Mouse (Mus musculus) forebrain, postnatal 0 days (tissue): ENCODE data around the gene Mad1l1. TPM values are rescaled to one million over a fixed set of nuclear protein-coding genes. Genes with fewer than 3 reads are reported as not detected.

Experiments
- ATAC-seq: fragments of 200-750 bp; cut with Nextera tagmentation; 2 replicates; pipeline ENCODE4 v1.8.0; 2017; ENCODE audit warnings: mild to moderate bottlenecking, moderate library complexity
- DNase-seq: peaks from one replicate; pipeline ENCODE4 v3.0.0-alpha.2; 2015
- H3K27ac ChIP-seq: fragments of 300-500 bp; sonication (generic); 2 replicates; pipeline ENCODE4 v1.5.1; 2014; ENCODE audit warnings: low read depth, mild to moderate bottlenecking, antibody characterized with exemption, low read length, moderate library complexity, mixed read lengths
- H3K27me3 ChIP-seq: fragments of 300-500 bp; sonication (generic); 2 replicates; pipeline ENCODE4 v1.6.1; 2014; ENCODE audit warnings: mild to moderate bottlenecking, low read length, mixed read lengths; ENCODE audit not compliant: insufficient read depth
- H3K36me3 ChIP-seq: fragments of 300-500 bp; sonication (generic); 2 replicates; pipeline ENCODE4 v1.6.1; 2014; ENCODE audit warnings: mild to moderate bottlenecking, moderate library complexity; ENCODE audit not compliant: insufficient read depth
- H3K4me1 ChIP-seq: fragments of 300-500 bp; sonication (generic); 2 replicates; pipeline ENCODE4 v1.6.1; 2014; ENCODE audit warnings: antibody characterized with exemption; ENCODE audit not compliant: insufficient read depth
- H3K4me2 ChIP-seq: fragments of 300-500 bp; sonication (generic); 2 replicates; pipeline ENCODE4 v1.6.1; 2014; ENCODE audit warnings: low read depth, mild to moderate bottlenecking, moderate library complexity
- H3K4me3 ChIP-seq: fragments of 300-500 bp; sonication (generic); 2 replicates; pipeline ENCODE4 v1.5.1; 2014; ENCODE audit warnings: low read depth, low read length, mixed read lengths
- H3K9ac ChIP-seq: fragments of 300-500 bp; sonication (generic); 2 replicates; pipeline ENCODE4 v1.6.1; 2014; ENCODE audit warnings: mild to moderate bottlenecking
- H3K9me3 ChIP-seq: fragments of 300-500 bp; sonication (generic); 2 replicates; pipeline ENCODE4 v1.6.1; 2016; ENCODE audit warnings: low read length
- CTCF ChIP-seq: sonication (generic); IDR thresholded peaks from 2 replicates; pipeline ENCODE4 v1.5.1; 2016; ENCODE audit warnings: antibody characterized with exemption, control low read depth, low read depth
- WGBS: fragments of 180-500 bp; shearing (Covaris S2); extraction: QIAGEN DNeasy Blood & Tissue Kit; methylation state at CpG from one replicate; pipeline ENCODE4 v1.1.7; 2014; 5-methylcytosine and 5-hydroxymethylcytosine counted together
- polyA plus RNA-seq: library from polyadenylated mRNA; unstranded; fragments of >200 nt; fragmentation: Nextera tagmentation; extraction: Ambion mirVana; gene quantifications from 2 replicates; pipeline ENCODE4 v1.2.1, GENCODE M21; 2015
- total RNA-seq: library from RNA; depleted of rRNA; stranded (reverse); fragments of >200 nt; gene quantifications from 2 replicates; pipeline ENCODE4 v1.2.3, GENCODE M21; 2014

Gene Mad1l1
- total and polyA plus RNA-seq, 2 experiments from 2014 or later, result 21.3 to 29.5 TPM

DNA sequence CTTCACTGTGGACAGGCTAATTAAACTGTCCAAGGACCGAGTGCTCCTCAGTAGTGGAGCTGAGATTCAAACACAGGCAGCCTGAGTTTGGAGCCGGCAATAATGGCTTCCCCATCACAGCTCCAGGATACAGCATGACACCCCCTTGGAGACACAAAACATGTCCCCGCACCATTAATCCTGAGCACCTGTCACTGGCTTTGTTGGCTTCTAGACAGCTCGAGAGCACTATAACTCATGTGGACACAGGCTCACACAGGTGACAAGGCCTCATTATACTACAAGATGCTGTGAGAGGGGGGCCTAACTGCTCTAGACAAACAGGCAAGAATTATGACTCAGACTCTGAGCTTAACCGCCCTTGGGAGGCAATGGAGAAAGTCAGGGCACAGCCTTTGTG, 66.1 kb downstream of the Mad1l1 start:
- H3K9me3 ChIP-seq, result no peaks in the 10 kb centered on the region
- DNase-seq (no peak), ATAC-seq (no peak)
- TF ChIP-seq CTCF, result no peak
- H3K4me3 ChIP-seq, result no peak overlapping the region
- WGBS, result 88% methylated on average over 5 of the region's 5 CpGs
- H3K9ac ChIP-seq, result no peak overlapping the region
- no peaks in the 10 kb centered on the region for H3K36me3 ChIP-seq
- H3K4me1 ChIP-seq, result no peaks in the 10 kb centered on the region
- H3K27ac ChIP-seq, result no peak overlapping the region
- no peaks in the 10 kb centered on the region for H3K27me3 ChIP-seq
- H3K4me2 ChIP-seq, result no peak overlapping the region

DNA sequence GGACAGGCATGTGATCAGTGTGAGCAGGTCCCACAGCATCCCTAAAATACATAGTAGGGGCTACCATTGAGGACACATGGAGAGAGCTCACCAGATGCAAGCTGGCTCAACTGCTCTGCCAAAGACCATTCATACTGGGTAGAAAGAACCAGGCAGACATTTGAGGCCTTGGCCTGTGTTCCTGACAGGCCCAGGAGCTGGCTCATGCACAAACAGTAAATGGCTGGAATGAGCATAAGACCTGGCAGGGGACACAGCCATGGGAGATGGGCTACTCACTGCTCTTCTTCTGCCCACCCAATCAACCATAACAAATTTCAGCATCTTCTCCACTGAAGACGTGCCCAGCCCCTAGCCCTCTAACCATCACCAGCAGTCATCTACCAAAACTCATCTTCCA, 66.7 kb downstream of the Mad1l1 start:
- no peaks in the 10 kb centered on the region for H3K4me1 ChIP-seq
- no peak for TF ChIP-seq CTCF
- H3K4me2 ChIP-seq, result no peak overlapping the region
- no peak overlapping the region for H3K9ac ChIP-seq
- H3K27ac ChIP-seq, result no peak overlapping the region
- ATAC-seq (no peak), DNase-seq (no peak)
- no peaks in the 10 kb centered on the region for H3K36me3 ChIP-seq
- no peaks in the 10 kb centered on the region for H3K9me3 ChIP-seq
- H3K27me3 ChIP-seq, result no peaks in the 10 kb centered on the region
- 100% methylated on average over 1 of the region's 1 CpGs for WGBS
- no peak overlapping the region for H3K4me3 ChIP-seq

GRCm38 (mm10) chr5:140251989-140252388, 69.4 kb downstream of the Mad1l1 start:
- DNase-seq (peak; percentile 52), ATAC-seq (no peak; the same call in 1 of the 2 replicates)
- Histone ChIP-seq H3K27me3 (no peaks in the 10 kb centered on the region), H3K9ac (no peak overlapping the region), H3K4me1 (no peaks in the 10 kb centered on the region), H3K4me3 (no peak overlapping the region), H3K27ac (no peak overlapping the region), H3K9me3 (no peaks in the 10 kb centered on the region), H3K4me2 (no peak overlapping the region), H3K36me3 (no peaks in the 10 kb centered on the region)
- no peak for TF ChIP-seq CTCF
- WGBS, result 49% methylated on average over 2 of the region's 2 CpGs

DNA sequence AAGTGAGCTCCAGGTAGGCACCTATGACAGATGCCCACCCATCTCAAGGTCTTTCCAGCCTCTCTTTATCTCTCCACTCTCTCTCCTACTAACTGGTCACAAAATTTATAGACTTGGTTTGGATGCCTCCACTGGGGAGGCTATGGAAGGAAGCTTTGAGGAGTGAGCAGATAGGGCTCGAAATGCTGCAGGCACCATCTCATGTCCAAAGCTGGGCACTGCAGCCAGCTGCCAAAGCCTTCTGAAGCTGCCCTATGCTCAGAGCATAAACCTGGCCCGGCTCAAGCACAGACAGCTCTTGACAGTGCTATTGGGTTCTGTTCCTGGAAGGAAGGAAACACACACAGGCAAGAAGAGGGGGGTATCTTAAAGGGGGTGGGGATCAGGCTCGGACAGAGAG, 71.0 kb downstream of the Mad1l1 start:
- no peaks in the 10 kb centered on the region for H3K36me3 ChIP-seq
- H3K4me1 ChIP-seq, result no peaks in the 10 kb centered on the region
- no peak overlapping the region for H3K4me2 ChIP-seq
- H3K9ac ChIP-seq, result no peak overlapping the region
- H3K27ac ChIP-seq, result no peak overlapping the region
- no peaks in the 10 kb centered on the region for H3K9me3 ChIP-seq
- peak; percentile 47 for DNase-seq
- WGBS, result 83% methylated on average over 3 of the region's 3 CpGs
- no peaks in the 10 kb centered on the region for H3K27me3 ChIP-seq
- ATAC-seq, result peak; percentile 66
- H3K4me3 ChIP-seq, result no peak overlapping the region
- peak; percentile 64 for TF ChIP-seq CTCF

DNA sequence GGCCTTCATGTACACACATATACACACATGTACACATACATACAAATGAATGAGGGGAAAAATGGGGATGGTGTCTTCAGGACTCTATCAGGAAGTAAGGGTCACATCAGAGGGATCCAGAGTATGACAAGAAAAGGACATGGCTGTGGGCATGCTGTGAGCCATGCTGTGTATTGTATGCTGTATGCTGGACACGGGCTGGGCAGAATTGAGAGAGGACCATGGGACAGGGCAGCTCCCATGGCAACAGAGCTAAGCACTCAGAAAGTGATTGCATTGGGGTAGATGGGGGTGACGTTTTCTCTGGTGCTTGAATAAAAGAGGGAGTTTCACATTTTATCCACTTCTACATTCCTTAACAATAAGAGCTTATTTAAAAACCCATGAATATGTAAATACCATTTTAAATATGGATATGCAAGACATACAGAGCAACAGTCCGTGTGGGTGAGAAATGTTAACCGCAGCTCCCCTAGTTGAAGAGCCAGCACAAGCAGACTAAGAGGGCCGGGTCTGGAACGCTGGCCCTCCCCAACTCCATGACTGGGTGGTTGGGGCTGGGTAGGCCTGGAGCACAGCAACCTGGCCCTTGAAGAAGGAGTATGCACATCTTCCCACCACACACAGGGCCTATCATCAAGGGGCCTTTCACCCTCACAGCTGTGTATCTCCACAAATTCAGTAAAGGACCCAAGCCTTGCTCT, 71.8 kb downstream of the Mad1l1 start:
- no peaks in the 10 kb centered on the region for H3K9me3 ChIP-seq
- TF ChIP-seq CTCF, result no peak
- DNase-seq (no peak), ATAC-seq (peak; percentile 42; the same call in 1 of the 2 replicates)
- WGBS, result 44% methylated on average over 6 of the region's 6 CpGs
- no peak overlapping the region for H3K27ac ChIP-seq
- no peak overlapping the region for H3K4me2 ChIP-seq
- H3K27me3 ChIP-seq, result no peaks in the 10 kb centered on the region
- no peaks in the 10 kb centered on the region for H3K36me3 ChIP-seq
- H3K4me1 ChIP-seq, result no peaks in the 10 kb centered on the region
- no peak overlapping the region for H3K4me3 ChIP-seq
- H3K9ac ChIP-seq, result no peak overlapping the region

- no peak for TF ChIP-seq CTCF
- WGBS, result 91% methylated on average over 2 of the region's 2 CpGs
- H3K36me3 ChIP-seq, result no peaks in the 10 kb centered on the region
- no peak overlapping the region for H3K27ac ChIP-seq
- no peak overlapping the region for H3K9ac ChIP-seq
- DNase-seq (no peak), ATAC-seq (no peak)
- no peaks in the 10 kb centered on the region for H3K4me1 ChIP-seq
- no peak overlapping the region for H3K4me3 ChIP-seq
- H3K27me3 ChIP-seq, result no peaks in the 10 kb centered on the region
- H3K4me2 ChIP-seq, result no peak overlapping the region
- H3K9me3 ChIP-seq, result no peaks in the 10 kb centered on the region
Observed at GRCm38 (mm10) chr5:140248101-140248500, 73.3 kb downstream of the Mad1l1 start.

DNA sequence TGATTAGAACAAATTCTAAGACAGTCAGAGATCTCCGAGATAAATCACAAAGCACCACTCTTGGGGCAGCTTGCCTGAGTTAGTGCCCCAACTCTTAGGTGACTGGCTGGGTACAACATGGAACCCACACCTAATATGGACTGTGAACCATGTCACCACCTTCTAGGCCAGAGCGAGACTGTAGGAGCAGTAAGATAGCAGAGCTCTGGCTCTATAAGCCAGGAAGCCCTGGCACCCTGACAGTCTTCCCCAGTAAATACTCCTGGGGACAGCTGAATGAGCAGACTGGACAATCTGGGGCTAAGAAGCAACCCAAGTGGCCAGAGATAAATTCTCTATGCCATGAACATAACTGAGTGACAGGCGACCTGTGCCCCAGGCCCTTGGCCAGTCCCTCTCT, 81.1 kb downstream of the Mad1l1 start:
- Histone ChIP-seq H3K4me3 (no peak overlapping the region), H3K4me2 (no peak overlapping the region), H3K9me3 (no peaks in the 10 kb centered on the region), H3K4me1 (no peaks in the 10 kb centered on the region), H3K36me3 (no peaks in the 10 kb centered on the region), H3K27ac (no peak overlapping the region), H3K9ac (no peak overlapping the region), H3K27me3 (no peaks in the 10 kb centered on the region)
- ATAC-seq (no peak), DNase-seq (no peak)
- WGBS, result 98% methylated on average over 3 of the region's 3 CpGs
- no peak for TF ChIP-seq CTCF
